Mouse (Mus musculus) duodenum, adult 2 months (tissue): ENCODE measurements around the gene Lrp2. TPM values are rescaled to one million over a fixed set of nuclear protein-coding genes. Genes with fewer than 3 reads are reported as not detected.

ENCODE experiments used
- polyA plus RNA-seq: library from polyadenylated mRNA; depleted of rRNA; stranded (reverse); fragments of >200 nt; gene quantifications from 2 replicates; pipeline ENCODE4 v1.2.3, GENCODE M21; 2012; ENCODE audit warnings: low replicate concordance; rRNA removed

Lrp2 gene
- 0.02 and 0.09 TPM in 2 replicates for polyA plus RNA-seq

DNA sequence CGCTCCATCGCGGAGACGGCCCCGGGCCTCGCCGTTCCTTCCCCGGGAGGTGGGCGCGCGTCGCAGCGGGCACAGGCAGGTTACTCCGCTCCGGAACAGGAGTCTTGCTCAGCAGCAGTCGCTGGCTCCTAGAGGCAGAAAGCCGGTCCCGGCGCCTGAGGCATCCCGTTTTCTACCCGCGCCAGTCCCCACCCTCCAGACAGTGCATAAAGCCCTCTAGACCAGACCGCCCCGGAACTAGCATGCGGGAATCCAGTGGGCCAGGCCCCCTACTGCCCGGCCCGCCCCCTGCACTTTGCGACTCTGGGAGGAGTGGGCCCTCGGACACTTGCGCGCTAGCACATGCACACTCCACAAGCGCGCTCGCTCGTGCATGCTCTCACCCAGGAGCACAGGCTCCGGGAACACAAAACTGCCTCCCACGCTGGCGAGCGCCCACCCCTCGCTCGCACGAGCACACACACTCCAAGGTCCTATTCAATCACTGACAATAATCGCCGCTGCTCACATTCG is at the start of gene Lrp2:
Lrp2 (minus strand) TSS at position 180 of the 513 bp plus-strand sequence.

GRCm38 (mm10) chr2:69380281-69380680 is 205.6 kb downstream of the Lrp2 start, which contains the start of gene Dhrs9:
Gene Dhrs9 (plus strand): TSS chr2:69380445.

Other genes starting within 250 kb of the Lrp2 start
- 0.02 TPM in 1 of 2 replicates, not detected in the other for gene Abcb11, start 243.4 kb downstream of the Lrp2 start, polyA plus RNA-seq
- gene Dhrs9, start 205.6 kb downstream of the Lrp2 start, polyA plus RNA-seq, result 0.23 and 0.36 TPM in 2 replicates
- gene Bbs5, start 61.1 kb upstream of the Lrp2 start, polyA plus RNA-seq, result 0.44 TPM in 1 of 2 replicates, not detected in the other
- not detected in 2 replicates for gene Klhl41, start 84.1 kb upstream of the Lrp2 start, polyA plus RNA-seq
- 0.82 and 2.1 TPM in 2 replicates for gene Fastkd1, start 127.5 kb upstream of the Lrp2 start, polyA plus RNA-seq
- 0.13 and 0.30 TPM in 2 replicates for gene Ppig, start 136.5 kb upstream of the Lrp2 start, polyA plus RNA-seq
- 0.12 TPM in 1 of 2 replicates, not detected in the other for gene Ccdc173, start 203.5 kb upstream of the Lrp2 start, polyA plus RNA-seq
- gene Phospho2, start 203.6 kb upstream of the Lrp2 start, polyA plus RNA-seq, result 66.0 and 86.7 TPM in 2 replicates
- gene Klhl23, start 235.9 kb upstream of the Lrp2 start, polyA plus RNA-seq, result 1.1 and 2.9 TPM in 2 replicates